Mouse (Mus musculus) limb, embryonic 15.5 days (tissue): Measurements from ENCODE around the gene Hist2h2ac. TPM values are rescaled to one million over a fixed set of nuclear protein-coding genes. Genes with fewer than 3 reads are reported as not detected.

Experiments
- ATAC-seq: fragments of 200-750 bp; cut with Nextera tagmentation; 2 replicates; pipeline ENCODE4 v1.8.0; 2017; ENCODE audit warnings: low read depth, moderate TSS enrichment; ENCODE audit not compliant: insufficient number of reproducible peaks, low FRiP score, low TSS enrichment
- H3K27ac ChIP-seq: fragments of 300-500 bp; sonication (generic); 2 replicates; pipeline ENCODE4 v1.5.1; 2015; ENCODE audit warnings: moderate library complexity, mild to moderate bottlenecking, inconsistent platforms
- H3K27me3 ChIP-seq: fragments of 300-500 bp; sonication (generic); 2 replicates; pipeline ENCODE4 v1.6.1; 2015; ENCODE audit warnings: inconsistent platforms
- H3K36me3 ChIP-seq: fragments of 300-500 bp; sonication (generic); 2 replicates; pipeline ENCODE4 v1.6.1; 2015; ENCODE audit warnings: inconsistent platforms
- H3K4me1 ChIP-seq: fragments of 300-500 bp; sonication (generic); 2 replicates; pipeline ENCODE4 v1.6.1; 2015; ENCODE audit warnings: inconsistent platforms
- H3K4me2 ChIP-seq: fragments of 300-500 bp; sonication (generic); 2 replicates; pipeline ENCODE4 v1.6.1; 2015; ENCODE audit warnings: mild to moderate bottlenecking, inconsistent platforms
- H3K4me3 ChIP-seq: fragments of 300-500 bp; sonication (generic); 2 replicates; pipeline ENCODE4 v1.5.1; 2015; ENCODE audit warnings: mild to moderate bottlenecking, inconsistent platforms
- H3K9ac ChIP-seq: fragments of 300-500 bp; sonication (generic); 2 replicates; pipeline ENCODE4 v1.6.1; 2015; ENCODE audit warnings: inconsistent platforms
- H3K9me3 ChIP-seq: fragments of 300-500 bp; sonication (generic); 2 replicates; pipeline ENCODE4 v1.6.1; 2016; ENCODE audit warnings: inconsistent platforms
- WGBS: fragments of 180-500 bp; shearing (Covaris S2); methylation state at CpG from one replicate; pipeline ENCODE4 v1.1.7; 2015; 5-methylcytosine and 5-hydroxymethylcytosine counted together
- polyA plus RNA-seq: library from polyadenylated mRNA; unstranded; fragments of >200 nt; fragmentation: Nextera tagmentation; extraction: Ambion mirVana; gene quantifications from 2 replicates; pipeline ENCODE4 v1.2.1, GENCODE M21; 2015

The Hist2h2ac gene
- polyA plus RNA-seq, 1 experiment from 2014 or later = 8.7 TPM

DNA sequence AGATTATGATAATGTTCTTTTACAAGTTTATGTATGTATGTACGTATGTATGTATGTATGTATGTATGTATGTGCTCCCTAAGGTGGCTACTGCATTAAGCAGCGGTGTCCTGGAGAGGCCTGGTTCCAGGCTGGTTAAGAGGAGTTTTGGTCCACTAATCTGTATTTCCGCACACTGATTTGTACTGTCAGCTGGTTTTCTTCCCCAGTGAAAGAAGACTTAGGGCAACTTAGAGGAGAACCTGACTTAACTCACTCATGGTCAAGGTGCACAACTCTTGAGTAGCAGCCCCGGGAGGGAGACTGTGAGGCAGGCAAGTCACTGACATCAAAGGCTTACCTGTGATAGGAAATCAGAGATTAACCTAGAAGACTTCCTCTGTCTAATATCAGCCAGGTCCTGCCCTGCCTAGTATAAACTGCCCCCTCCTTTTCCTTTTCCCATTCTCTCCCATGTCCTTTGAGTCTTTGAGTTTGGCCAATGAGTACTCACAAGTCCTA is 16.2 kb upstream of the Hist2h2ac start:
- Histone ChIP-seq H3K36me3 (no peaks in the 10 kb centered on the region), H3K4me1 (peaks cover 15% of the 10 kb centered on the region), H3K4me3 (peak overlapping the region; percentile 39; the same call in 1 of the 2 replicates), H3K27ac (peak overlapping the region; percentile 34; the same call in 1 of the 2 replicates), H3K9ac (no peak overlapping the region), H3K9me3 (no peaks in the 10 kb centered on the region), H3K27me3 (no peaks in the 10 kb centered on the region), H3K4me2 (peak overlapping the region; percentile 43)
- 74% methylated on average over 4 of the region's 4 CpGs for WGBS
- ATAC-seq = no peak

DNA sequence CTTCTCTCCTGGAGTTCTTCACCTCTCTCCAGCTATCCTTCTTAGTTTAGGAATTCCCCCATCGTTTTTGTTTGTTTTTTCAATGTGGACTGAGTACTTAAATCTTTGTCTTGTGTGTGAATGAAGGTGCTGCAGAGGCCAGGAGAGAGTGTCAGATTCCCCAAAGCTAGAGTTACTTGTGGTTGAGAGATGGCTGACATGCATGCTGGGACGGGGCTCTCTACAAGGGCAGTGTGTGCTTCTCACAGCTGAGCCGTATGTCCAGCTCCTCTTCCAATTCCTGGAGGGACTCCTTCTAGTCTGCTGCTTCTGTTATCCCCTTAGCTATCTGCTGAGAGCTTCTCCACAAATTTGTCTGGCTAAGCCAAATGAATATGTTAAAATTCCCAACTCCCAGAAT is 15.2 kb upstream of the Hist2h2ac start:
- no peaks in the 10 kb centered on the region for H3K27me3 ChIP-seq
- no peaks in the 10 kb centered on the region for H3K9me3 ChIP-seq
- peaks cover 15% of the 10 kb centered on the region for H3K4me1 ChIP-seq
- H3K27ac ChIP-seq = no peak overlapping the region
- no peak overlapping the region for H3K9ac ChIP-seq
- no peak for ATAC-seq
- H3K4me2 ChIP-seq = no peak overlapping the region
- H3K4me3 ChIP-seq = no peak overlapping the region
- 53% methylated on average over 3 of the region's 3 CpGs for WGBS
- no peaks in the 10 kb centered on the region for H3K36me3 ChIP-seq

DNA sequence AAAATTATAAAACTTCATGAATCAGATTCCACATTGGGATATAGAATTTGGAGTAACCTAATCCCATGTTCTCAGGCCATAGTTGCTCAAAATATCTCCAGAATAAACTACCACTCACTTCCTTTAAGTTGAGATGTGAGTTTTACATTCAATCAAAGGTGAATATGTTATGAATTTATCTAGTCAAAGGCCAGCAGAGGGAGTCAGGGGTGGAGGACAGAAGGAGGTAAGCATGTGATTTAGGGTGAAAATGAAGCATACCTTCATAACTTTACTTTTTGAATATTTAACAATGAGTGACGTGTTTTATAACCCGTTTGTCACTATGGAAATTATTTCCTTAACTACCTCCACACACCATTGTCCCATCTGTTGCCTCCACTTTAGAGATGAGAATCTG is 14.2 kb upstream of the Hist2h2ac start:
- Histone ChIP-seq H3K9ac (no peak overlapping the region), H3K27me3 (no peaks in the 10 kb centered on the region), H3K4me3 (no peak overlapping the region), H3K36me3 (no peaks in the 10 kb centered on the region), H3K4me1 (peaks cover 13% of the 10 kb centered on the region), H3K9me3 (no peaks in the 10 kb centered on the region), H3K4me2 (no peak overlapping the region), H3K27ac (no peak overlapping the region)
- 77% methylated on average over 2 of the region's 2 CpGs for WGBS
- no peak for ATAC-seq

DNA sequence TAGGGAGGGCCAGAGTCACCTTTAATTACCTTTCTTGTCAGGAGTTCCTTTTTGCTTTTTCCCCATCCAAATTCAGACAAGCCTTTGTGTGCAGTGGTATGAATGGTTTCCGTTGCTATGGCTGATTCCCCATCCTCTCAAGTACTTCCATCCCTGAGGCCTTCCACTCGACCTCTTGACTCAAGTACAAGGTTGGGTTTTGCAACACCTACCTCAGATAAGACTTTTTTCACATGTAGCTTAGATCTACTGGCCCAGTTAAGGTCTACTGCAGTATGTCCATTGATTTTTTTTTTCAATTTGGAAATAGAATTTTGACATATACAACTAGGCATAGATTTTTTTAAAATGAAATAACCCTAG is 11.1 kb upstream of the Hist2h2ac start:
- 60% methylated on average over 2 of the region's 2 CpGs for WGBS
- no peaks in the 10 kb centered on the region for H3K4me1 ChIP-seq
- H3K9me3 ChIP-seq = no peaks in the 10 kb centered on the region
- H3K27ac ChIP-seq = no peak overlapping the region
- no peaks in the 10 kb centered on the region for H3K27me3 ChIP-seq
- H3K4me2 ChIP-seq = no peak overlapping the region
- no peak for ATAC-seq
- no peaks in the 10 kb centered on the region for H3K36me3 ChIP-seq
- no peak overlapping the region for H3K9ac ChIP-seq
- no peak overlapping the region for H3K4me3 ChIP-seq

DNA sequence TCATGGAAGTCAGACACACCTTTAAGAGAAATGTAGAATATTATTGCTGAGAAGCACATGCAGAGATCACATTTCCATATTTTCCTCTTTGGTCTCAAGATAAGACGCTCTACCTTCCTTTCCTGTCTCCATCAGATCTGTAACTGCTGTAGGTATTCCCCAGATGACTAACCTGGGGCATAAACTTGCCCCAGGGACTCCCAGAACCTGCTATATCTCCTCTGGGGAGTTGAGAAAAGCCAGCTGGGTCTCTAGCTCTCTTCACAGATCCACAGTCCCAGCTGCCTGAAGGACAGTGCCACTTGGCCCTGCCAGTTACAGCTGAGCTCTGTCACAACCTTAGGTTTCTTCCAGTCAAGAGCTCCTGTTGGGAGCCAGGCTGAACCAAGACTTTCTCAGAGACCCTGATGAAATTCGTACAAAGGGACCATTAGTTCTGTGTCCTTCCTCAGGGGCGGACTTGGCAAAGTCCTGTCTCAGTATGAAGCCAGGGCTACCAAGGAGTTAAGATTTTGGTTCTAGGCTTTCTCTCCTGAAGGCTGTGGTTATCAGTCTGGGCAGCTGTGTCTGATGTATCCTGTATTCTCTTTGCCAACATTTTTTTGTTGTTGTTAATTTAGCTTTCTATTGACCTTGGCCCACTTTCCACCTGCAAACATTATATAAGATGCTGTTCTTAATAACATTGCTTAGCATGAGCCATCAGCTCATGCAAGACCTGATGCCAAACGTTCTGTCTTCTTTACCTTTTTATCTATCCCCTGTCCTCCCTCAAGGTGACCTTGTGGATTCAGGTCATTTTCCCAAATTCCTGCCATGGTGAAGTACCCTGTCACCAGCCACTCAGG is 10.5 kb upstream of the Hist2h2ac start:
- Histone ChIP-seq H3K4me3 (no peak overlapping the region), H3K4me2 (no peak overlapping the region), H3K9me3 (no peaks in the 10 kb centered on the region), H3K4me1 (no peaks in the 10 kb centered on the region), H3K27ac (no peak overlapping the region), H3K9ac (no peak overlapping the region), H3K27me3 (no peaks in the 10 kb centered on the region), H3K36me3 (no peaks in the 10 kb centered on the region)
- ATAC-seq = no peak
- 76% methylated on average over 4 of the region's 4 CpGs for WGBS

DNA sequence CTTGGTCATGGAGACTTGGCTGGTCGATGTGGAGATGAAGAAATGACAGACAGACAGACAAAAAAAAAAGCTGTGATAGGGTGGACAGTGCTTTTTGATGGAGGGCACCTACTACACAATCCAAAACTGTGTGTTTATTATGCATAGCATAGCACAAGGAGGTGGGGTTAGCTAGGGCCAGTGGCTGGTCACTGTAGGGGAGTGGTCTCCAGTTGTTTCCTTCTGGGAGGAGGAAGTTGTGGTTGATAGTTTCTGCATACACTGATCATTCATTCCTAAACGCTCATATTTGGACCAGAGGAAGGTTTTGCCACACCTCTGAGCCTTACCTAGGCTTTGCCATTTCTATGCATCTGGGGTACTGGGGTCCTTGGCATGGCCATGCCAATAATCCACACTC is 9.7 kb upstream of the Hist2h2ac start:
- Histone ChIP-seq H3K4me2 (no peak overlapping the region), H3K9me3 (no peaks in the 10 kb centered on the region), H3K4me3 (no peak overlapping the region), H3K4me1 (no peaks in the 10 kb centered on the region), H3K36me3 (no peaks in the 10 kb centered on the region), H3K27me3 (no peaks in the 10 kb centered on the region), H3K9ac (no peak overlapping the region), H3K27ac (no peak overlapping the region)
- no peak for ATAC-seq
- 65% methylated on average over 2 of the region's 2 CpGs for WGBS

DNA sequence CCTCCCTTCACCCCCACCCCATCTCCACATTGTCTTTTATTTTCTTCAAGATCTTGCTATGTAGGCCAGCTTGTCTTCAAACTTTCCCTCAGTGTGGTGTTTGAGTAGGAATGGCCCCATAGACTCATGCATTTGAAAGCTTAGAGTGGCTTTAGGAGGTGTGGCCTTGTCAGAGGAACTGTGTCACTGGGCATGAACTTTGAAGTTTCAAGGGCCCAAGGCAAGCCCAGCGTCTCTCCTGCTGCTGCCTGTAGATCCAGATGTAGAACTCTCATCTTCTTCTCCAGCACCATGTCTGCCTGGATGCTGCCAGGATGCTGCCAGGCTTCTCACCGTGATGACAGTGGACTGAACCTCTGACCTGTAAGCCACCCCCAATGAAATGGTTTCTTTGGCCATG is 8.1 kb upstream of the Hist2h2ac start:
- Histone ChIP-seq H3K36me3 (no peaks in the 10 kb centered on the region), H3K27me3 (no peaks in the 10 kb centered on the region), H3K27ac (no peak overlapping the region), H3K4me3 (no peak overlapping the region), H3K4me2 (no peak overlapping the region), H3K9me3 (no peaks in the 10 kb centered on the region), H3K4me1 (no peaks in the 10 kb centered on the region), H3K9ac (no peak overlapping the region)
- 54% methylated on average over 2 of the region's 2 CpGs for WGBS
- no peak for ATAC-seq

DNA sequence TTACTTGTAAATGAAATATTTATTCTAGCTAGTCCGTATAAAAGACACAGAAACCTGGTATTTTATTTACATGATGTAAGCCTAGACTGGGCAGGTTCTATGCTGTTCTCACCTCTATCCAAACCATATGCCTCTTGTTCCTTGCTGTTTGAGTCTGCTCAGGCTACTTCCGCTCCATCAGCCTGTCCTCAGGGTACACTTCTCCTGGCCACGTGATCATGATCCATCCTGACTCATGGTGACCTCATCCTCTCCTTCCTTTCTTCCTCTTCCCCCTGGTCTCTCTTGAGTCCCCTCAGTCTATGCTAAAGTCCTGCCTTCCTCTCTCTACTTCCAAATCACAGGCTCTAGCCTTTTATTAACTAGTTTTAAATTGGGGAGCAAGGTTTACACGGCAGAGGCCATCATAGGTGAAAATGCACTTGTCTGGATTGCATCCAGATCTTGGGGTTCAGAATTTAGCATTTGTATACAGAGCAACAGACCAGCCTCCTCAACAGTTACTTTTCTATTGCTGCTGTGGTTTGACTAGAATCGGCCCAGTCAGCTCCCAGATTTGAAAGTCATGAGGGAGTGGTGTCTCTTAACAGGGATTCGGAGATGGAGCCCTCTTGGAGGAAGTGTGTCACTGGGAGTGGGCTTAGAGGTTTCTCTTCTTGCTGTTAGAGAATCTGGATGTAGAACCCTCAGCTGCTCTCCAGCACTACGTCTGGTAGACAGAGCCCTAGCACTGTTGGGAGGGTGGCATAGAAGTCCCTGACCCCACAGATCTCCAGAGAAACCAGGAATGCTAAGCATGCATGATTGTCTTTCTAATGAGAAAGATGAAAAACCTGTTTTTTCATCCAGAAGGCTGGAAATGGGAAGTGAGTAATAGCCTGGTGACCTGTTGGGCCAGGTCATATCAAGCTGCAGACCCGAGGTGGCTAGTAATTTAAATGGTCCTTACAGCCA is 6.3 kb upstream of the Hist2h2ac start:
- Histone ChIP-seq H3K9ac (no peak overlapping the region), H3K27ac (no peak overlapping the region), H3K27me3 (no peaks in the 10 kb centered on the region), H3K4me2 (no peak overlapping the region), H3K9me3 (no peaks in the 10 kb centered on the region), H3K4me1 (peaks cover 2% of the 10 kb centered on the region), H3K4me3 (no peak overlapping the region), H3K36me3 (no peaks in the 10 kb centered on the region)
- 56% methylated on average over 8 of the region's 8 CpGs for WGBS
- no peak for ATAC-seq

DNA sequence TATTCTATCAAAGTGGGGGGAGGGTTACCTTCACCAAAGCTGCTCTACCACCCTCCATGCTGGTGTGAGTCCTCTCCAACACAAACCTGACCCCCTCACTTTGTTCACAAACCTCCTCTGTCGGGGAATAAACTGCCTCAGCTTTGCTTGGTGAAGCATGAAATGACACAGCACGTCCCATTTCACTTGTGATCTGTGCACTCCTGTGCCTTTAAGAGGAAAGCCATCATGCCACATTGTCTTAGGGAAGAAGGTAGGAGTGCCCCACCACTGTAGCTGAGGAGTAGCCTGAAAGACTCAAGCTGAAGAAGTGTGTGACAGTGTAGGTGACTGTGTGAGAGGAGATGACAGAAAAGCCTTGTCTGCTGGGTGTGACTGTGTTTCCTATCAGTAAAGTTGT is 4.7 kb upstream of the Hist2h2ac start:
- Histone ChIP-seq H3K27me3 (no peaks in the 10 kb centered on the region), H3K9me3 (no peaks in the 10 kb centered on the region), H3K4me1 (peaks cover 9% of the 10 kb centered on the region), H3K36me3 (no peaks in the 10 kb centered on the region), H3K27ac (no peak overlapping the region), H3K4me2 (no peak overlapping the region), H3K9ac (no peak overlapping the region), H3K4me3 (no peak overlapping the region)
- ATAC-seq = no peak
- WGBS = 62% methylated on average over 2 of the region's 2 CpGs

DNA sequence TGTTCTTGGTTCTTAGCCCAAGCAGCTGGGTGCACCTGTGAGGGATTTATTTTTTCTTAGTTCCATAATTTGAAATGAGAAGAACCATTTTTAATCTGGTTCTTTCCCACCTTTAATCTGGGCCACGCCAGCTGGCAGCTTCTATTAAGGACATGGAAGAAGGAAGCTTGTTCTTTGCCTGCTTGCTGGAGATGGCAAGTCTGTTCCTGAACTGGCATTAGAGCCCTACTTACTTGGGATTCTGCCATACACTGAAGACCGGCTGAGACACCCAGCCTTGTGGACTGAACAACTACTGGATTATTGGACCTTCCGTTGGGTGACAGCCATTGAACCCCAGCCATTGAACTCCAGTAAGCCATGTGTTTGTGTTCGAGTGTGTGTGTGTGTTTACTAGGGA is 2.1 kb upstream of the Hist2h2ac start:
- Histone ChIP-seq H3K9ac (no peak overlapping the region), H3K4me3 (no peak overlapping the region), H3K4me1 (peaks cover 16% of the 10 kb centered on the region), H3K9me3 (no peaks in the 10 kb centered on the region), H3K4me2 (no peak overlapping the region), H3K27ac (no peak overlapping the region), H3K36me3 (no peaks in the 10 kb centered on the region), H3K27me3 (no peaks in the 10 kb centered on the region)
- 83% methylated on average over 4 of the region's 4 CpGs for WGBS
- ATAC-seq = no peak

DNA sequence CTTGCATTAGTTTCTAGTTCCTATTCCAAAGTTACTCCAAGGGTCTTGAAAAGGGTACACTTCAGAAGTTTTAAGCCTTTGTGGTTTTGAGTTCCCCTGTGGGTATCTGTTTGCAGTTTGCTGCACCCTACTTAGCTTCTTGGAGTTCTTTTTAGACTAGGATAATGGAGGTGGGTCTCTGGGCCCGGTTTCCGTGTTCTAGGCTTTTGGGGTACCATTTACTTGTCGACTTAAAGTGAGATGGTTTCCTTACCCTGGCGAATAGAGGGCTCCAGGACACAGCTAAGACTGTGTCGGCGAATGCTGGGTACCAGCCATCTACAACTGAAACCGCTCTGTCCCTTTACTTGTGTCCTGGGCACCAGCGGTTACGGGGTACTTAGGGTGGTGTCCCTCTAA is 959 bp upstream of the Hist2h2ac start:
- peak overlapping the region; percentile 75 for H3K4me2 ChIP-seq
- H3K27ac ChIP-seq = peak overlapping the region; percentile 99
- H3K4me1 ChIP-seq = peaks cover 16% of the 10 kb centered on the region
- ATAC-seq = no peak
- H3K9me3 ChIP-seq = no peaks in the 10 kb centered on the region
- 20% methylated on average over 9 of the region's 9 CpGs for WGBS
- H3K9ac ChIP-seq = peak overlapping the region; percentile 57; the same call in 1 of the 2 replicates
- H3K36me3 ChIP-seq = no peaks in the 10 kb centered on the region
- H3K27me3 ChIP-seq = no peaks in the 10 kb centered on the region
- H3K4me3 ChIP-seq = peak overlapping the region; percentile 57
